Mouse (Mus musculus) embryonic facial prominence, embryonic 14.5 days (tissue): ENCODE measurements around the gene Inca1. TPM values are rescaled to one million over a fixed set of nuclear protein-coding genes. Genes with fewer than 3 reads are reported as not detected.
A peak's percentile ranks its signal among the peaks of the same experiment; 100 is the strongest.

Source experiments
- ATAC-seq: fragments of 200-750 bp; cut with Nextera tagmentation; 2 replicates; pipeline ENCODE4 v1.8.0; 2017; ENCODE audit warnings: low read depth, moderate number of reproducible peaks, moderate TSS enrichment
- DNase-seq: peaks from one replicate; pipeline ENCODE4 v3.0.0-alpha.2; 2015; ENCODE audit warnings: low spot score
- H3K27ac ChIP-seq: fragments of 300-500 bp; sonication (generic); replicated peaks from 2 replicates; pipeline ENCODE4 v1.5.1; 2014; ENCODE audit warnings: low read depth, mild to moderate bottlenecking, low read length, moderate library complexity
- H3K27me3 ChIP-seq: fragments of 300-500 bp; sonication (generic); replicated peaks from 2 replicates; pipeline ENCODE4 v1.6.1; 2014; ENCODE audit warnings: low read length; ENCODE audit not compliant: control insufficient read depth, insufficient read depth
- H3K36me3 ChIP-seq: fragments of 300-500 bp; sonication (generic); 2 replicates; pipeline ENCODE4 v1.6.1; 2014; ENCODE audit warnings: low read length, mixed read lengths; ENCODE audit not compliant: control insufficient read depth, insufficient read depth
- H3K4me1 ChIP-seq: fragments of 300-500 bp; sonication (generic); 2 replicates; pipeline ENCODE4 v1.6.1; 2014; ENCODE audit warnings: antibody characterized with exemption, low read length; ENCODE audit not compliant: control insufficient read depth, insufficient read depth
- H3K4me2 ChIP-seq: fragments of 300-500 bp; sonication (generic); 2 replicates; pipeline ENCODE4 v1.6.1; 2014; ENCODE audit warnings: low read depth, mild to moderate bottlenecking, low read length, moderate library complexity, mixed read lengths
- H3K4me3 ChIP-seq: fragments of 300-500 bp; sonication (generic); 2 replicates; pipeline ENCODE4 v1.5.1; 2014; ENCODE audit warnings: low read depth, mild to moderate bottlenecking, low read length
- H3K9ac ChIP-seq: fragments of 300-500 bp; sonication (generic); 2 replicates; pipeline ENCODE4 v1.6.1; 2014; ENCODE audit warnings: low read depth, mild to moderate bottlenecking, low read length, moderate library complexity, mixed read lengths
- H3K9me3 ChIP-seq: fragments of 300-500 bp; sonication (generic); 2 replicates; pipeline ENCODE4 v1.6.1; 2016; ENCODE audit warnings: low read length; ENCODE audit not compliant: control insufficient read depth
- WGBS: fragments of 180-500 bp; shearing (Covaris S2); extraction: QIAGEN DNeasy Blood & Tissue Kit; methylation state at CpG from one replicate; pipeline ENCODE4 v1.1.7; 2014; 5-methylcytosine and 5-hydroxymethylcytosine counted together
- polyA plus RNA-seq: library from polyadenylated mRNA; unstranded; fragments of >200 nt; fragmentation: Nextera tagmentation; extraction: Ambion mirVana; gene quantifications from 2 replicates; pipeline ENCODE4 v1.2.1, GENCODE M21; 2014

The Inca1 gene
- polyA plus RNA-seq, 1 experiment from 2014 or later = 1.1 TPM

- no peak for ATAC-seq
- no peak for DNase-seq
- WGBS = 58% methylated on average over 5 of the region's 5 CpGs
Observed at GRCm38 (mm10) chr11:70731178-70731577, 31.2 kb upstream of the Inca1 start.

GRCm38 (mm10) chr11:70730427-70731038 is 30.6 kb upstream of the Inca1 start:
- H3K9me3 ChIP-seq = no peaks in the 10 kb centered on the region
- WGBS = 79% methylated on average over 9 of the region's 9 CpGs
- ATAC-seq = no peak; the same call in 1 of the 2 replicates

More at GRCm38 (mm10) chr11:70731178-70731577, 31.2 kb upstream of the Inca1 start:
- no peak overlapping the region for H3K4me3 ChIP-seq
- 0 out of 2 replicates have a peak overlapping the region, but pooled peaks have one; percentile 25 for H3K9ac ChIP-seq
- H3K4me1 ChIP-seq = no peaks in the 10 kb centered on the region
- no peaks in the 10 kb centered on the region for H3K9me3 ChIP-seq
- no peaks in the 10 kb centered on the region for H3K27me3 ChIP-seq
- H3K36me3 ChIP-seq = peaks cover 32% of the 10 kb centered on the region
- H3K4me2 ChIP-seq = no peak overlapping the region
- H3K27ac ChIP-seq = no peak overlapping the region

GRCm38 (mm10) chr11:70727385-70727784 is 27.4 kb upstream of the Inca1 start:
- H3K36me3 ChIP-seq = peaks cover 68% of the 10 kb centered on the region
- no peak for ATAC-seq
- no peak overlapping the region for H3K4me2 ChIP-seq

More at GRCm38 (mm10) chr11:70730427-70731038, 30.6 kb upstream of the Inca1 start:
- Histone ChIP-seq H3K4me3 (no peak overlapping the region), H3K27me3 (no peaks in the 10 kb centered on the region), H3K9ac (no peak overlapping the region), H3K4me2 (no peak overlapping the region), H3K4me1 (no peaks in the 10 kb centered on the region), H3K27ac (no peak overlapping the region), H3K36me3 (peaks cover 39% of the 10 kb centered on the region)
- no peak for DNase-seq

GRCm38 (mm10) chr11:70726585-70726984 is 26.6 kb upstream of the Inca1 start:
- DNase-seq (no peak), ATAC-seq (no peak)

More at GRCm38 (mm10) chr11:70727385-70727784, 27.4 kb upstream of the Inca1 start:
- Histone ChIP-seq H3K9me3 (no peaks in the 10 kb centered on the region), H3K27ac (no peak overlapping the region), H3K4me1 (no peaks in the 10 kb centered on the region), H3K9ac (no peak overlapping the region), H3K4me3 (no peak overlapping the region), H3K27me3 (no peaks in the 10 kb centered on the region)
- 90% methylated on average over 5 of the region's 5 CpGs for WGBS
- DNase-seq = no peak

GRCm38 (mm10) chr11:70724706-70725105 is 24.8 kb upstream of the Inca1 start:
- WGBS = 88% methylated on average over 7 of the region's 9 CpGs
- Histone ChIP-seq H3K27me3 (no peaks in the 10 kb centered on the region), H3K4me2 (no peak overlapping the region), H3K36me3 (peaks cover 92% of the 10 kb centered on the region), H3K9me3 (no peaks in the 10 kb centered on the region), H3K27ac (no peak overlapping the region), H3K9ac (no peak overlapping the region), H3K4me3 (no peak overlapping the region), H3K4me1 (no peaks in the 10 kb centered on the region)
- no peak for DNase-seq
- ATAC-seq = no peak

More at GRCm38 (mm10) chr11:70726585-70726984, 26.6 kb upstream of the Inca1 start:
- no peak overlapping the region for H3K9ac ChIP-seq
- no peaks in the 10 kb centered on the region for H3K27me3 ChIP-seq
- 92% methylated on average over 2 of the region's 2 CpGs for WGBS
- H3K4me1 ChIP-seq = no peaks in the 10 kb centered on the region
- no peak overlapping the region for H3K27ac ChIP-seq
- H3K4me3 ChIP-seq = no peak overlapping the region
- H3K36me3 ChIP-seq = peaks cover 75% of the 10 kb centered on the region
- no peak overlapping the region for H3K4me2 ChIP-seq
- no peaks in the 10 kb centered on the region for H3K9me3 ChIP-seq

GRCm38 (mm10) chr11:70721072-70721471 is 21.1 kb upstream of the Inca1 start:
- 97% methylated on average over 3 of the region's 3 CpGs for WGBS
- DNase-seq (no peak), ATAC-seq (no peak)

GRCm38 (mm10) chr11:70720567-70720966 is 20.6 kb upstream of the Inca1 start:
- Histone ChIP-seq H3K36me3 (peaks cover 88% of the 10 kb centered on the region), H3K4me1 (no peaks in the 10 kb centered on the region), H3K9me3 (no peaks in the 10 kb centered on the region), H3K27me3 (no peaks in the 10 kb centered on the region), H3K27ac (no peak overlapping the region), H3K4me3 (no peak overlapping the region), H3K9ac (no peak overlapping the region), H3K4me2 (no peak overlapping the region)
- WGBS = 89% methylated on average over 3 of the region's 3 CpGs
- ATAC-seq (no peak), DNase-seq (no peak)

More at GRCm38 (mm10) chr11:70721072-70721471, 21.1 kb upstream of the Inca1 start:
- Histone ChIP-seq H3K4me2 (no peak overlapping the region), H3K4me3 (no peak overlapping the region), H3K27ac (no peak overlapping the region), H3K9me3 (no peaks in the 10 kb centered on the region), H3K4me1 (no peaks in the 10 kb centered on the region), H3K36me3 (peaks cover 90% of the 10 kb centered on the region), H3K27me3 (no peaks in the 10 kb centered on the region), H3K9ac (no peak overlapping the region)

- Histone ChIP-seq H3K27ac (no peak overlapping the region), H3K36me3 (peaks cover 79% of the 10 kb centered on the region), H3K9ac (no peak overlapping the region), H3K27me3 (no peaks in the 10 kb centered on the region), H3K4me2 (no peak overlapping the region), H3K4me3 (no peak overlapping the region), H3K9me3 (no peaks in the 10 kb centered on the region), H3K4me1 (no peaks in the 10 kb centered on the region)
- DNase-seq (no peak), ATAC-seq (no peak)
- WGBS = 65% methylated on average over 5 of the region's 5 CpGs
Observed at GRCm38 (mm10) chr11:70718481-70718880, 18.5 kb upstream of the Inca1 start.

GRCm38 (mm10) chr11:70715832-70716231 is 15.9 kb upstream of the Inca1 start:
- Histone ChIP-seq H3K27me3 (no peaks in the 10 kb centered on the region), H3K4me3 (no peak overlapping the region), H3K36me3 (peaks cover 80% of the 10 kb centered on the region), H3K4me2 (no peak overlapping the region), H3K27ac (no peak overlapping the region), H3K9ac (no peak overlapping the region), H3K9me3 (no peaks in the 10 kb centered on the region), H3K4me1 (no peaks in the 10 kb centered on the region)
- DNase-seq (no peak), ATAC-seq (no peak)
- WGBS = 86% methylated on average over 6 of the region's 6 CpGs
